Mouse (Mus musculus): ENCODE measurements around the gene Nexmif. TPM values are rescaled to one million over a fixed set of nuclear protein-coding genes. Genes with fewer than 3 reads are reported as not detected.
"Not testable (repeated sequence)": the region's sequence is repeated elsewhere in the genome, so short reads cannot be mapped to it uniquely, and the experiment has no call there.

Gene Nexmif
- total RNA-seq (2021) = 10 to 100 TPM; 52.5 to 56.8 TPM

DNA sequence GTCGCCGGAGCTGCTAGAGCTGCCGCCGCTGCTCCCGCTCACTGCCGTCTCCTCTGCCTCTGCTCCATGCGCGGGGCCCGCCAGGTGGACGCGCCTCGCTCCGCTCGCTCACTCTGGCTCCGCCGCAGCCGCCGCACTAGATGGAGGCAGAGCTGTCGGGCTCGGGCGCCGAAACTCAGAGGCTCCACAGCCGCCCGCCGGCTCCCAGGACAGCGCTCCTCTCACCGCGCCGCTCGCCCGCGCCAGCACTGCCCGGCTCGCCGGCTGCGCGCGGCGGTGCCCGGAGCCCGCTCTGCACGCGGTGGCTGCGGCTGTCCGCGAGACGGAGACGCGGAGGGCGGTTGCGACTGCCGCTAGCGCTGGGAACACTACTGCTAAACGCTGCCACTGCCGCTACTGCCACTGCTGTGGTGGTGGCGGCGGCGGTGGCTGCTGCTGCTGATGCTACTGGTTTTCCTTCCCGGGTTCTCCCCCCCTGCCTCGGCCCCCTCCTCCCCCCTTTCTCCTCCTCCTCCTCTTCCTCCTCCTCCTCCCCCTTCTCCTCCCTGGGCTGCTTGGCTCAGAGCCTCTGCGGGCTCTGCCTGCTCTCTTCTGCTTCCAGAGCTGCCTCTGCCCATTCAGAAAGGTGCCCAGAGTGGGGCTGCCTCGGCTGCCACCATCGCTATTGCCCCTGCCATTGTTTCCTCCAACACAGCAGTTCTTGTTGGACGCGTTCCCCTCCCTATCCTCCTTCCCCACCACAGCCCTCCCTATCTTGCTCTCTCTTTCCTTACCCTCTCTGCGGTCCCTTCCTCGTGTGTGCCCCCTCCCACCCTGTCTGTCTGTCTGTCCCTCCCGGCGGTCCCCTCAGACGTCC lies at the start of gene Nexmif:
Gene Nexmif (minus strand): TSS at position 450 of the 856 bp plus-strand sequence.
- peak; percentile 17 to 63 for DNase-seq (ENCODE audit: extremely low spot score in 1 of 2, low spot score in 2 of 2)
- intact Hi-C loops (cut with DNase I) = no loop called here

DNA sequence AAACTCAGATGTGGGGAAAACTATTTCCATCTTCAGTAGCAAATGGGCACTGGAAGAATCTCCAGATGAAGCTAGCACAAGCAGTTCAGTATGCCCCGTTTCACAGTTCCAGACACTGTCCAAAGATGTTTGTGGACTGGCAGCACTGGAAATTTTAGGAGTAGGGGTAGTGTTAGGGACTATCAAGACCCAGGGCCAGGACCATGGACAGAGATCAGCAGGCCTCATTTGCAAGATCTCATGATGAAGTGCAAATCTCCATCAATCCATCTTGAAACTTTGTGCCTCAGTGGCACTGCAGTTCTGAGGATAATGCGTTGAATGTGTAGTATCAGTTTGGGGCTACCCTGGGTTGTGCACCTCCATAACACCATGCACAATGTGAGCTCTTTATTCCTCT lies 7.7 kb upstream of the Nexmif start:
- DNase-seq (ENCODE audit: extremely low spot score in 1 of 2, low spot score in 2 of 2) = no peak
- intact Hi-C loops (cut with DNase I) = no loop called here

DNA sequence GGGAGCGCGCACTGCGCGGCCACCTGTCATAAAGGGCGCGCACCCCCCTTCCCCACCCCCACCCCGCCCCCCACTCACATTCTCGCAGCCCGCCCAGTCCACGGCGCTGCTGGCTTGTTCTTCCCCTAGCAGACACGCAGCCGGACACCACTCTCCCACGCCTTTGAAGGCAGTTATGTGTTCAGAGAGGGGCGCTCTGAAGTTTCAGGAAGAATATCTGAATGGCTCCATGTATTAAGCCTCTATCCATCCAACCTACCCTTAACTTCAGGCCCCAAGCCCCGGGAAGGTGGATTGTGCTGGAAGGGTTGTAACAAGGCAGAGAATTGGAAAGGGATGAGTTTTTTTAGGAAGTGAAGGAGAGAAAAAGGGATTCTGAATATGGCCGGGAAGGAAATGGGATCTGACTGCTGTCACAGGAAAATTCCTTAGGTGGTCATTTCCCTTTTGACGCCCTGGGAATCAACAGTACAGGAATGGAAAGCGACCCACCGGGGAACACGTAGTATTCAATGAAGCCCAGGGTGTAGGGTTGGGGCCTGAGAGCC lies 681 bp upstream of the Nexmif start:
- peak in 1 of 2 experiments; percentile 4 for DNase-seq (ENCODE audit: extremely low spot score in 1 of 2, low spot score in 2 of 2)
- intact Hi-C loops (cut with DNase I) = no loop called here

- intact Hi-C loops (cut with DNase I) = no loop called here
- peak in 1 of 2 experiments; percentile 70 for DNase-seq (ENCODE audit: extremely low spot score in 1 of 2, low spot score in 2 of 2)
Measured at GRCm38 (mm10) chrX:104200388-104200735, 623 bp downstream of the Nexmif start.

DNA sequence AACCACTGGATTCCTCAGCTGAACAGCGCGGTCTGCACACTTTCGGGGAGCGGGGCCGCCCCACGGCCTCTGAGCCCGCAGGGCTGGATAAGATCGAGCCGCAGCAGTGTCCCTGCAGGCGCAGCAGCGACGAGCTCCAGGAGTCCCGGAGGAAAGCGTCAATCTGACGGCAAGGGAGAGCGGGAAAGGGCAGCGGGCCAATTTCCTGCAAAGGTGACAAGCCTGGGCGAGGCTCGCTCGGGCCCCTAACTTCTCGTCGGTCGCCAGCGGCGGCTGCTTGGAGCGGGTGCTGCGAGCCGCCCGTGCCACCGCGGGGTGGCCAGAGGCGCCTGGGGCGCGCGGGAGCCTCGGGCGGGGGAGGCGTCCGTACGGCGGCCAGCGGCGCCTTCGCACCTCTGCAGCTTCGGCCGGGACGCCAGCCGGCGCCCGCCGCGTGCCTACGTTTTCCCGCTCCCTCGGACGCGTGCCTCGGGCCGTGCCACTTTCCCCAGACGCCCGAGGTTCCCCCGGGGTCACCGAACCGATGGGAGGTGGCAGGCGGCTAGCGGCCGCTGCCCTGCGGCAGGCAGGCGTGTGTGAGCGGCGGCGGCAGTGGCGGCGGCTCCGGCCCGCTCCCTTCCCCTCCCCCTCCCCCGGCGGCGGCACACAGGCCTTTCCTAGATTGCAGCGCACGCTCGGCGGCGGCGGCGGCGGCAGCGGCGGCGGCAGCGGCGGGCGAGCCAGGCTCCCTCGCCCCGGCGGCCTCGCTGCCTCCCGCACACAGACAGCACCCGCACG lies 1.2 kb downstream of the Nexmif start:
- intact Hi-C loops (cut with DNase I) = loop anchor here (5.0 kb wide), 1 partner anchor 217 kb away; the partner anchor contains the start of gene Rlim
- DNase-seq (ENCODE audit: extremely low spot score in 1 of 2, low spot score in 2 of 2) = peak in 1 of 2 experiments; percentile 70

GRCm38 (mm10) chrX:104199070-104199469 lies 1.9 kb downstream of the Nexmif start:
- intact Hi-C loops (cut with DNase I) = loop anchor here (5.0 kb wide), 1 partner anchor 217 kb away; the partner anchor contains the start of gene Rlim
- no peak for DNase-seq (ENCODE audit: extremely low spot score in 1 of 2, low spot score in 2 of 2)

GRCm38 (mm10) chrX:104196561-104196960 lies 4.4 kb downstream of the Nexmif start:
- DNase-seq (ENCODE audit: extremely low spot score in 1 of 2, low spot score in 2 of 2) = no peak
- intact Hi-C loops (cut with DNase I) = loop anchor here (5.0 kb wide), 1 partner anchor 214 kb away; the partner anchor contains the start of gene Rlim

DNA sequence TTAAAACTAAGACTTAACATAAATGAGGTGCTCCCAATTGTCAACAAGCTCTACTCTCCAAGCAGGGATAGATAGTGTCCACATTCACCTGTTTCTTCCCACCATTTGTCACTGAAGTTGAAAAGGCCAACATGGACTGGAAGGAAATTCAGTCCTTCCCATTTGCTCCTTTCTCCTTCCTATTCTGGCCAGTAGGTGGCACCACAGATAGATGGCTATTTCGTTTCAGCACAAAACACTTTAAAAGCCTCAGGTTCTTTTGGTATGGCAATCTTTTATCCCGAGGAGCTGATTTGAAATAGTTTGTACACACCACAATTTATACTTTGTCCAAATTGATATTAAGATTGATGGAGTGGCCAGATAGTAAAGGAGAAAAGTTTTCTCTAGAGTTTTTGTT lies 21.7 kb downstream of the Nexmif start:
- peak in 1 of 2 experiments; percentile 18 for DNase-seq (ENCODE audit: extremely low spot score in 1 of 2, low spot score in 2 of 2)
- intact Hi-C loops (cut with DNase I) = no loop called here

GRCm38 (mm10) chrX:104150072-104150471 lies 50.9 kb downstream of the Nexmif start:
- no peak for DNase-seq (ENCODE audit: extremely low spot score in 1 of 2, low spot score in 2 of 2)
- intact Hi-C loops (cut with DNase I) = no loop called here

DNA sequence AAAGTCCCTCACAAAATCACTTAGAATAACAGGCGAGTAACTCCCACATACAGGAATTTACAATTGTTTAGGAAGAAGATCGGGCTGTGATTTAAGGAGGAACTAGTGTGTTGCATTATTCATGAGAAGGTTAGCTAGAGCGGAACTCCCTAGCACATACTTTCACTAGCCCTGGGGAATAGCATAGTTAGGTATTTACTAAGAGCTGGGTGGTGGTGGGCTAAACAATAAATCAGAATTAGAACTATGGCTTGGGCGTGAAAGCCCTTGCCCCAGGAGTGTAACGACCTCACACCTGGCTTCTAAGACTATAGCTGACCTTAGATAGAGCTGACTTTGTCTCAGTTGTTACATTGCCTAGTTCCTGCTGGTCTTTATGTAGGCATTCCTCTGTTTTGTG lies 85.7 kb downstream of the Nexmif start:
- intact Hi-C loops (cut with DNase I); DNase-seq (ENCODE audit: extremely low spot score in 1 of 2, low spot score in 2 of 2): not testable (repeated sequence)

DNA sequence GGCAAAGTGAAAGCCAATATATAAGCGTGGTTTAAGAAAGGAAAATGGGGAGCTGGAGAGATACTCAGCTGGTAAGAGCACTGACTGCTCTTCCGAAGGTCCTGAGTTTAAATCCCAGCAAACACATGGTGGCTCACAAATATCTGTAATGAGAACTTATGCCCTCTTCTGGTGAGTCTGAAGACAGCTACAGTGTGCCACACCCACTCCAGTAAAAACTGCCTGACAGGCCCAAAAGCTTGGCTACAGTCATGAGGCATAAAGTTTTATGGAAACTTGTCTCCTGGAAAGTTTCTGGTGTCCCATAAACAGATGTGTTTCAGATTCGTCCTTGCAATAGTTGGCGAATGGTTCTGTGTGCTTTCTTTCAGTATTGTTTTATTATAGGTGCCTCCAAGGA lies 86.4 kb downstream of the Nexmif start:
- DNase-seq (ENCODE audit: extremely low spot score in 1 of 2, low spot score in 2 of 2) = no peak
- intact Hi-C loops (cut with DNase I) = no loop called here

DNA sequence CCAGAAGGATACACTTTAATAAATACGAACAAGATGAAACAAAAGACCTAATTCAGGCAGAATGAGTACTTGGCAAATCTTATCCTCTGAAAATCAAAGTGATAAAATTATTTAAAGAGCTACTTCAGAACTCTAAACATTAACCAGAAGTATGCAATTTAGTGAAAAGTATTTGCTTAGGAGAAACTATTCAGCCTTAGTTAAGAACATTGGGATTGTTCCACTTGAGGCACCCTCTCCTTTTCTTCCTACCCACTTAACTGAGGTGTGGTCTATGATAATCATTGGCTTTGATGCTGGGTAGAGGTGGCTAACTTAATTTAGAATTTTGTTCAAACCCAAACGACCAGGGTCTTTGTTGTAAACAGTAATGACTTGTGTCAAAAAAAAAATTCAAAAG lies 146.1 kb downstream of the Nexmif start:
- no peak for DNase-seq (ENCODE audit: extremely low spot score in 1 of 2, low spot score in 2 of 2)
- intact Hi-C loops (cut with DNase I) = no loop called here

DNA sequence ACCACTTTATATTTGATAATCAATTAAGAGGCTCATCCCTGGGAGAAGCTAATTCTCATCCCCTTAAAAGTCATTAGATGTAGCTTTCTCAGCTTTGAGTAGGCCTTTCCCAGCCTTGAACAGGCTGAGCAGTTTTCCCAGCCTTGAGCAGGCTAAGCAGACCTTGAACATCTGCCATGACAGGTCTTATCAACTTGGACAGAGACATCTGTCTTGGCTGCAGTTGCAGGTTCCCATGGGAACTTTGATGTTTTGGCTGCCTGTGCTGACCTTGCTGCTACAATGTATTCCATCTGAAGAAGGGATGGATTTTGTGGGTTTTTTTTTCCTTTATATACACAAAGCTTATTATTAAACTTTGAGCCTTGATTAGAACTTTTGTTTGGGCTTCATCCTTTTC lies 160.7 kb downstream of the Nexmif start:
- no peak for DNase-seq (ENCODE audit: extremely low spot score in 1 of 2, low spot score in 2 of 2)
- intact Hi-C loops (cut with DNase I) = no loop called here

DNA sequence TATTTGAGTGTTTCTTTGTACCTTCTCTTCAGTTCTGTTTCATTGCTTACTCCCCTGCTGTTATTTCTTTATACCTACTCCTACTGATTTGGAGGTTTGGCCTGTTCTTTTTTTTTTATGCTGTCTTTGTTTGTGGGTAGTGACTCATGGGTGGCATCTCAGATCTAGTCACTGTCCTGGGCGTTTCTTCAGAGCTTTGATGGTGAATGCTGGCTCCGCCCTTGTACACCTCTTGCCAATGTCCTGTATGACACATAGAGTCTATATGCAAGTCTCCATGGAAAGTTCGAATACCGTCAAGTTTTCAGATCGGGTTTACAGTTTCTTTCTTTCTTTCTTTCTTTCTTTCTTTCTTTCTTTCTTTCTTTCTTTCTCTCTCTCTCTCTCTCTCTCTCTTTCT lies 167.1 kb downstream of the Nexmif start:
- intact Hi-C loops (cut with DNase I) = no loop called here
- DNase-seq (ENCODE audit: extremely low spot score in 1 of 2, low spot score in 2 of 2) = no peak

DNA sequence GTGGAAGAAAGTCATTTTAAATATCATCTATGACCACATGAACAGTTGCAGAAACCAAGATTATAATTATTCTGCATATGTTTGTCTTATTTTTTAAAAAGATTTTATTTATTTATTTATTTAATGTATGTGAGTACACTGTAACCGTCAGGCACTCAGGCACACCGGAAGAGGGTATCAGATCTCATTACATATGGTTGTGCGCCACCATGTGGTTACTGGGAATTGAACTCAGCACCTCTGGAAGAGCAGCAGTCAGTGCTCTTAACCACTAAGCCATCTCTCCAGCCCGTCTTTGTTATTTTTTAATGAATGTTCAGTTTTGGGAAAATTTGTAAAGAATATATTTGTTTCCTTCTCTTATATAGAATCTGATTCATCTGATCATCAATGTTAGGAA lies 168.2 kb downstream of the Nexmif start:
- intact Hi-C loops (cut with DNase I) = no loop called here
- no peak for DNase-seq (ENCODE audit: extremely low spot score in 1 of 2, low spot score in 2 of 2)

Small RNA genes within 50 kb of the gene (microRNA-seq; reads per million reads assigned to microRNA genes)
- not detected for gene Gm24993
- gene Mir672 = 1,032 reads per million, percentile 77 among the genes with 10 or more reads in this experiment

Other genes starting within 250 kb of the Nexmif start
- 10 to 100 TPM; 46.4 to 50.9 TPM for gene Rlim, start 219.9 kb downstream of the Nexmif start, total RNA-seq (2021)
- gene Abcb7, start 212.7 kb upstream of the Nexmif start, total RNA-seq (2021) = 10 to 100 TPM; 17.9 to 18.4 TPM